Mouse (Mus musculus) neural tube, embryonic 11.5 days (tissue): Measurements from ENCODE around the gene Slc4a4. TPM values are rescaled to one million over a fixed set of nuclear protein-coding genes. Genes with fewer than 3 reads are reported as not detected.

Experiments
- ATAC-seq: fragments of 200-750 bp; cut with Nextera tagmentation; 2 replicates; pipeline ENCODE4 v1.8.0; 2017; ENCODE audit warnings: moderate number of reproducible peaks, mild to moderate bottlenecking, moderate TSS enrichment, moderate library complexity; ENCODE audit not compliant: insufficient read depth, low FRiP score, low TSS enrichment
- DNase-seq: peaks from one replicate; pipeline ENCODE4 v3.0.0-alpha.2; 2015; ENCODE audit warnings: low spot score
- H3K27ac ChIP-seq: fragments of 300-500 bp; sonication (generic); 2 replicates; pipeline ENCODE4 v1.5.1; 2014; ENCODE audit warnings: low read depth, mild to moderate bottlenecking, low read length
- H3K27me3 ChIP-seq: fragments of 300-500 bp; sonication (generic); 2 replicates; pipeline ENCODE4 v1.6.1; 2014; ENCODE audit warnings: mild to moderate bottlenecking, low read length, mixed read lengths; ENCODE audit not compliant: control insufficient read depth, insufficient read depth
- H3K36me3 ChIP-seq: fragments of 300-500 bp; sonication (generic); 2 replicates; pipeline ENCODE4 v1.6.1; 2014; ENCODE audit warnings: mild to moderate bottlenecking, low read length, moderate library complexity, mixed read lengths; ENCODE audit not compliant: control insufficient read depth, insufficient read depth
- H3K4me1 ChIP-seq: fragments of 300-500 bp; sonication (generic); 2 replicates; pipeline ENCODE4 v1.6.1; 2014; ENCODE audit warnings: low read length, mixed read lengths; ENCODE audit not compliant: control insufficient read depth, insufficient read depth
- H3K4me2 ChIP-seq: fragments of 300-500 bp; sonication (generic); 2 replicates; pipeline ENCODE4 v1.6.1; 2014; ENCODE audit warnings: low read depth, mild to moderate bottlenecking, moderate library complexity
- H3K4me3 ChIP-seq: fragments of 300-500 bp; sonication (generic); 2 replicates; pipeline ENCODE4 v1.5.1; 2014; ENCODE audit warnings: low read depth, low read length
- H3K9ac ChIP-seq: fragments of 300-500 bp; sonication (generic); 2 replicates; pipeline ENCODE4 v1.6.1; 2014; ENCODE audit warnings: mild to moderate bottlenecking, low read length
- H3K9me3 ChIP-seq: fragments of 300-500 bp; sonication (generic); 2 replicates; pipeline ENCODE4 v1.6.1; 2016; ENCODE audit warnings: low read length; ENCODE audit not compliant: control insufficient read depth
- WGBS: fragments of 180-500 bp; shearing (Covaris S2); extraction: QIAGEN DNeasy Blood & Tissue Kit; methylation state at CpG from one replicate; pipeline ENCODE4 v1.1.7; 2014; 5-methylcytosine and 5-hydroxymethylcytosine counted together
- polyA plus RNA-seq: library from polyadenylated mRNA; unstranded; fragments of >200 nt; fragmentation: Nextera tagmentation; extraction: Ambion mirVana; gene quantifications from 2 replicates; pipeline ENCODE4 v1.2.1, GENCODE M21; 2014

Gene Slc4a4
- polyA plus RNA-seq, 1 experiment from 2014 or later: 1.7 TPM

DNA sequence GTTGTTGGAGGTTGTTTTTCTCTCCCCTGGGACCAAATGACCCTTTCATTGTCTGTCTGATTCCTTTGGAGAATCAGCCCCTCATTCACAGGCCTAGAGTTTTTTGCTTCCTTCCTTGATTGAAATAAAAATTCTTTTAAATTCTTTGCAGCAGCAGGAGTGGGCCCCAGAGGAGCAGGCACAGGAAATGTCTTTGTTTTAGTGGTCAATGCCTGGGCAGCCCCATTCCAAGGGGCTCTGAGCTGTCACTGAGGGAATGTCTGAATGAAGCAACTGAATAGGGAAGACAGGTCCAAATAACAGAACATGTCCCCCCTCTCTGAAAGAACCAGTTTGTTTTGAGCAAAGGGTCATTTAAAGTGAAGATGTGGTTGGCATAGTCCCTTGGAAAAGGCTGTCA is 89.1 kb downstream of the Slc4a4 start:
- Histone ChIP-seq H3K4me2 (no peak overlapping the region), H3K4me3 (no peak overlapping the region), H3K9ac (no peak overlapping the region), H3K27ac (no peak overlapping the region), H3K4me1 (no peaks in the 10 kb centered on the region), H3K9me3 (no peaks in the 10 kb centered on the region), H3K27me3 (no peaks in the 10 kb centered on the region), H3K36me3 (no peaks in the 10 kb centered on the region)
- DNase-seq (no peak), ATAC-seq (no peak)

DNA sequence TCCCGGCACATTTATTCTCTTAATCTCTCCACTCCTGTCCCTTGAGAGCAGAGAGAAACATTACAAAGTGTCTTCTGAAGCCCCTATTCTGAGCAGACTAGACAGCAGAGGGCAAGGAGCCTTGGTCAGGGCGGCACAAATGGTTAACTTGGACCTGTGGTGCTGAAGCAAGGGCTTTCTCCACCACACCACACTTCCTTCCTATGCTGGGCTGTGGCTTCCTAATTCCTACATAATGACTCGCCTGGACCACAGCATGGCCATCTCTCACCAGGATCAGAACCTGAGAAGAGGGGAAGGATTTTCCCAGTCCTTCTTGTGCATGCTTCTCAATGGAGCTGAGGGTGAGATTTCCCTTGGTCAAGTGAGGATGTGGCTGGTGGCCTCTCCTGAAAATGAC is 89.8 kb downstream of the Slc4a4 start:
- no peak for DNase-seq
- no peaks in the 10 kb centered on the region for H3K4me1 ChIP-seq
- 85% methylated on average over 3 of the region's 3 CpGs for WGBS

DNA sequence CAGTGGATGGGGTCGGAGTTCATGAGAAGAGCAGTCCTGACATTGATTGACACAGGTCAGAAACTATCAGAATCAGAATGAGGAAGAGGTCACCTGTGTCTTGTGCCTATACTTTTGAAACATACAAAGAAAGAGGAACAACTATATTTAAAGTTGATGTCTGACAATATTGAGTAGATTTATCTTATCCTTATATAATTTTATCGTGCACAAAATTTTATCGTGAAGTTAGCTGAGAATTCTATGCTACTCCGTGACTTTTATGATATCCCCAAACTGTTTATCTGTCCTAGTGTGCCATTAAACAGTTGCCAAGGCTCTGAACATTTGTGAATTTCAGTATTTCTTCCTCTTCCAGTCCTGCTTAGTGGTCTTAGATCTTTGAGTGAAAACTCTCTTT is 94.1 kb downstream of the Slc4a4 start:
- H3K4me1 ChIP-seq: no peaks in the 10 kb centered on the region
- no peak overlapping the region for H3K4me2 ChIP-seq
- DNase-seq: no peak
- no peak overlapping the region for H3K27ac ChIP-seq
- H3K27me3 ChIP-seq: no peaks in the 10 kb centered on the region
- 96% methylated on average over 4 of the region's 4 CpGs for WGBS
- no peaks in the 10 kb centered on the region for H3K36me3 ChIP-seq
- no peak overlapping the region for H3K4me3 ChIP-seq
- no peak overlapping the region for H3K9ac ChIP-seq
- no peaks in the 10 kb centered on the region for H3K9me3 ChIP-seq
- ATAC-seq: no peak

More for the DNA sequence above, 89.8 kb downstream of the Slc4a4 start:
- Histone ChIP-seq H3K9ac (no peak overlapping the region), H3K4me2 (no peak overlapping the region), H3K36me3 (no peaks in the 10 kb centered on the region), H3K27ac (no peak overlapping the region), H3K27me3 (no peaks in the 10 kb centered on the region), H3K9me3 (no peaks in the 10 kb centered on the region), H3K4me3 (no peak overlapping the region)
- no peak for ATAC-seq

DNA sequence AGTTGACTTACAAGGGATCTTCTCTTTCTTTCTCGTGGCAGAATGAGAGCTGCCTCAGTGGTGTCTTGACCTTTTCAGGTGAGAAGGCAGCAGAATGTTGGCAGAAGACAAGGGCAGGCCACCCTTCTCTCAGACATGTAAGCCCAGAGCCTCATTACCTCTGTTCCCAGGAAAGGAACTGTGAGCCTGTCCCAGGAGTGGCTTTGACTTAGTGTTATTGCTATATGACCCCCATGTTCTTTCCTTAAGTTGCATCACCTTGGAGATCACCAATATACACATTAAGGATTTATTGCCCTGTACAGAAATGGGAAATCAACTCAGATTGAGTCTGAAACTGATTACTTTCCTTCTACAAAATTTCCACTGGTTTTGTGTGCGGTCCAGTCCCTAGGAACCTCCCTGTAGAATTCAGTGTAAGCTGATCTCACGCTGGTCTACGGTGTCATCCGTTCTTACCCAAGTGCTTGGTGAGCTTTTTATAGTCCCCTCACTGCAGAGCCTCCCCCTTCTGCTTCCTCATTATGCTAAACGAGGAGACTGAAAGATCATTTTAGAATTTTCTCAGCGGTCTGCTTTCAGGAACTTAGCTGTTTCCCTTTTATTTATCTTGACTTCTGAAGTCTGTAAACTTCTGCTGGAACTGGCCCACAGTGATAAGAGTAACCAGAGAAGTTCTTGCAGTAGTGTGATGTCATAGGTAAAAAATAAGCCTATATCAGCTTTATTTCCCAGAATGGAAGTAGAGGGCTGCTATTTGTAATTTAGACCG is 94.8 kb downstream of the Slc4a4 start:
- no peak overlapping the region for H3K9ac ChIP-seq
- no peaks in the 10 kb centered on the region for H3K36me3 ChIP-seq
- H3K4me1 ChIP-seq: no peaks in the 10 kb centered on the region
- H3K27ac ChIP-seq: no peak overlapping the region
- H3K27me3 ChIP-seq: no peaks in the 10 kb centered on the region
- DNase-seq (no peak), ATAC-seq (no peak)
- no peak overlapping the region for H3K4me2 ChIP-seq
- no peak overlapping the region for H3K4me3 ChIP-seq
- 47% methylated on average over 8 of the region's 8 CpGs for WGBS
- H3K9me3 ChIP-seq: no peaks in the 10 kb centered on the region

DNA sequence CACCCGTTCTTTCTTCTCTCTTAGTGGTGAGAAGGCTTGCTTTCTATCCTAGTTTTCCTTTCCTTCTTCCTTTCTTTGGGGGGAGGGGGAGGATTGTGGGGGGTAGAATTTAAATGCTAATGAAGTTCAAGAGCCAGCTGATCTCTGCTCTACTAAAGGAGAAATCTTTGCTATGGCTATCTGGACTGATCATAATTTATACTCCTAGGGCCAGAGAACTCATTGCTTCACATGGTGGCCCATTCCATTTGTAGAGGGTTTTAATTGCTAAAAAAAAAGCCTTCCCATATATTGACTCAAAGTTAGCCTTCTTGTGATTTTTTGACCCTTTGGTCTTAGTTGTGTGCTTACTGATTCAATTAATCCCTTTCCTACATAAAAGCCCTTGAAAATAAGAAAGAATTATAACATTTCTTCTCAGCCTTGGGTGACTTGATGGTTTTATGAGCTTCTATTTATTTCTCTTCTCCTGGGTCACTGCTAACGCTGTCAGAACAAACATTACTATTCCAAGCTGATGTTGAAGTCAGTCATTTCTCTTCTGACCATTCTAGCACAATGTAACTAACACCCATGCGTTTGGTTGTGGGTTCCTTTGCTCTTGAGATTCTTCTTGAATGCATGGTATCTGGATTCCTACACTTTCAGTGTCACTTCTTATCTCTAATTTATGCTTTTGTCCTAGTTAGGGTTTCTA is 95.6 kb downstream of the Slc4a4 start:
- no peak for DNase-seq
- no peak for ATAC-seq
- Histone ChIP-seq H3K36me3 (no peaks in the 10 kb centered on the region), H3K4me3 (no peak overlapping the region), H3K9ac (no peak overlapping the region), H3K4me2 (no peak overlapping the region), H3K9me3 (no peaks in the 10 kb centered on the region), H3K4me1 (no peaks in the 10 kb centered on the region), H3K27ac (no peak overlapping the region), H3K27me3 (no peaks in the 10 kb centered on the region)
- 72% methylated on average over 3 of the region's 3 CpGs for WGBS

DNA sequence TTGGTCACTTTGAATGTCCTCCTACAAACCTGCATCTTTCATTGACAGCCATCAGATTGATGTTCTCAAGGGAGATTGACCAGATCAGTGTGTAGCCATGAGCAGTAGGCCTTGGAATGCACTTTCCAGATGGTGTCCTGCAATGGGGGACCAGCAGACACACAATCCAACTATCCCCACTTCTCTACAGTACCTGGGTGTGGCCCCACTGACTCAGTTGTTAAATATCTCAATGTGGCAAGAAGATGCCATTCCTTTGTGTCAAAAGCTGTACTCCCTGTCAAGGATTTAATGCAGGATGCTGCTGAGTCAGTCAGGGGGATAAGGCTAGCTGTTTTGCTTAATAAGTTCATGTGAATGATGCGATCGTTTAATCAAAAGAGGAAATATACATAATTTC is 96.6 kb downstream of the Slc4a4 start:
- no peak for ATAC-seq
- DNase-seq: no peak
- Histone ChIP-seq H3K27me3 (no peaks in the 10 kb centered on the region), H3K9me3 (no peaks in the 10 kb centered on the region), H3K27ac (no peak overlapping the region), H3K9ac (no peak overlapping the region), H3K36me3 (no peaks in the 10 kb centered on the region), H3K4me1 (no peaks in the 10 kb centered on the region), H3K4me3 (no peak overlapping the region), H3K4me2 (no peak overlapping the region)
- 93% methylated on average over 2 of the region's 2 CpGs for WGBS

DNA sequence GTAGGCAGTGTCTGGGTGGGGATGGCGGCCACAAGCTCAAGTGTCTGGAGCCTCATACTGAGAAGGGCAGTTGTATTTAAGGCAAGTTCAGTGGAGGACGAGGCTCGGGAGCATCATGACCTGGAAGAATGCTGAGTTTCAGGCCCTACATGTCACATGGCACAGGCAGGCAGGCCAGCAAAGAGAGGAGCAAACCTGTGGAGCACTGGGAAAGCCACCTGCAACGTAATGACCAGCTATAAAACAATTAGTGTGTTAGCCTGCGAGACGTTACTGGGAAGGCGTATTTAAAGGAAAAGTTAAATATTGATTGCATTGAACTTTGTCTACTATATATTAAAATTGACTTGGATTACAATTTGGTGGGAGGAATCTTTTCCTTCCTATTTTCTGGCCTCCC is 97.0 kb downstream of the Slc4a4 start:
- no peak for DNase-seq
- Histone ChIP-seq H3K27me3 (no peaks in the 10 kb centered on the region), H3K4me1 (no peaks in the 10 kb centered on the region), H3K4me2 (no peak overlapping the region), H3K9me3 (no peaks in the 10 kb centered on the region), H3K4me3 (no peak overlapping the region), H3K27ac (no peak overlapping the region), H3K9ac (no peak overlapping the region), H3K36me3 (no peaks in the 10 kb centered on the region)
- no peak for ATAC-seq
- WGBS: 51% methylated on average over 7 of the region's 7 CpGs

DNA sequence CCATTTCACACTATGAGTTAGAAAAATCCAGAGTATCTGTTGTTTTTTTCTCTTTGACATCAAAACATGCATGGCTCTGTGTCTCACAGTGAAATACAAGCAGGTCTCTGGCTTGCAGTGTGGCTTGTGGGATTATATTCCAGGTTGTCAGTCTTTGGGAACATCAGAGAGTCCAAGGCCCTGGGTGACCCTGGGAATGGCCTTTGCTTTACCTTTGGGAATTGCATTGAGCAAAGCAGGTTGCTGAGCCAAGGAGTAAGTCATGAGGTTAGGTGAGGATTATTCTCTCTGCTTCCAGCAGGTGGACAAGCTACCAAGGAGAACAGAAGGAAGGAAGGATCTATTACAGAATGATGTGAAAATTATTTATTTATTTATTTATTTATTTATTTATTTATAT is 102.4 kb downstream of the Slc4a4 start:
- H3K9me3 ChIP-seq: no peaks in the 10 kb centered on the region
- no peaks in the 10 kb centered on the region for H3K4me1 ChIP-seq
- no peak overlapping the region for H3K4me2 ChIP-seq
- no peak for DNase-seq
- H3K4me3 ChIP-seq: no peak overlapping the region
- no peaks in the 10 kb centered on the region for H3K27me3 ChIP-seq
- H3K36me3 ChIP-seq: no peaks in the 10 kb centered on the region
- ATAC-seq: no peak
- H3K27ac ChIP-seq: no peak overlapping the region
- no peak overlapping the region for H3K9ac ChIP-seq

DNA sequence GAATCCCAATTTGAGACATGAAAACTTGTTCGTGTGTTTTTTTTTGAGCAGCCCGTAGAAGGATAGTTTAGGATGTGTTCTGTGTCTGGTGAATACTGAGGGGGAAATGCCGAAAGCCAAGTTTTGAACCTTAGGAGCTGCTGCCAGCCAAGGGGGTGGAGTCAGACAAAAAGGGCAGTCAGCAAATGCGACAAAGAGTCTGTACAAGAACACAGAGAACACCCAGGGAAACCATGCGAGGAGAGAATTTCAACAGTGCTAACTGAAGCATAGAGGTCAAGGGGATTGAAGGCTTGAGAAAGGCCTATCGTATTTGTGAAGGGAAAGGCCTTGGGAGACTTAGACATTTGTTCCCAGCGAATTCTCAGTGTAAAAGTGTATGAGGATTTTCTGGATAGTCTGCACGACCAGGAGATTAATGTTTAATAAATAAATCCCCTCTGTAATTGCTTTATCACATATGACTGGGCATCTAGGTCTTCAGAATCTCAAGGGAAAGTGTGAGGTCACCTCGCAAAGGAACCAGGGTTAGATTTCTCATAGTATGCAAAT is 103.7 kb downstream of the Slc4a4 start:
- no peaks in the 10 kb centered on the region for H3K36me3 ChIP-seq
- H3K4me1 ChIP-seq: no peaks in the 10 kb centered on the region
- no peaks in the 10 kb centered on the region for H3K9me3 ChIP-seq
- no peak overlapping the region for H3K27ac ChIP-seq
- 79% methylated on average over 9 of the region's 9 CpGs for WGBS
- no peak overlapping the region for H3K4me2 ChIP-seq
- H3K4me3 ChIP-seq: no peak overlapping the region
- H3K27me3 ChIP-seq: no peaks in the 10 kb centered on the region
- DNase-seq (no peak), ATAC-seq (no peak)
- no peak overlapping the region for H3K9ac ChIP-seq
